Mouse (Mus musculus): ENCODE data around the gene Gm43738. TPM values are rescaled to one million over a fixed set of nuclear protein-coding genes. Genes with fewer than 3 reads are reported as not detected.

Gene Gm43738
- polyA plus RNA-seq, 2 experiments = 0.02 to 0.04 TPM

GRCm38 (mm10) chr3:89132285-89133062, 31.6 kb upstream of the Gm43738 start:
- ATAC-seq (ENCODE audit: insufficient read depth) = peak; percentile 89
- Histone ChIP-seq H3K4me2 (ENCODE audit: low read depth) (peak overlapping the region; percentile 68), H3K36me3 (replicated peaks; ENCODE audit: control insufficient read depth, insufficient read depth, low read depth) (peaks cover 3% of the 10 kb centered on the region), H3K27me3 (ENCODE audit: control insufficient read depth, insufficient read depth, low read length) (no peaks in the 10 kb centered on the region), H3K4me1 (replicated peaks; ENCODE audit: control insufficient read depth in 2 of 2, insufficient read depth in 2 of 2, low read length in 1 of 2) (peaks cover 47 to 58% of the 10 kb centered on the region in 2 experiments), H3K9me3 (ENCODE audit: control insufficient read depth, low read length) (no peaks in the 10 kb centered on the region), H3K9ac (replicated peaks) (peak overlapping the region; percentile 64), H3K4me3 (ENCODE audit: insufficient read depth in 1 of 2, low read depth in 2 of 2, low read length in 2 of 2) (peak overlapping the region; percentile 48 to 57), H3K27ac (peak overlapping the region; percentile 87)
- peak; percentile 89 to 93 (median 89) for DNase-seq (ENCODE audit: low read depth in 3 of 3, low spot score in 3 of 3)
- 4% methylated on average over 30 of the region's 30 CpGs for WGBS (ENCODE audit: insufficient replicate concordance)
- TF ChIP-seq CTCF (IDR thresholded peaks at IDR 0.05; ENCODE audit: low read depth) = peak; percentile 93
- peak; percentile 92 for TF ChIP-seq EP300 (IDR thresholded peaks at IDR 0.05; ENCODE audit: low read depth)

- ATAC-seq (ENCODE audit: insufficient read depth) = no peak
- Histone ChIP-seq H3K27me3 (ENCODE audit: control insufficient read depth, insufficient read depth, low read length) (no peaks in the 10 kb centered on the region), H3K27ac (peak overlapping the region; percentile 87), H3K4me3 (ENCODE audit: insufficient read depth in 1 of 2, low read depth in 2 of 2, low read length in 2 of 2) (peak overlapping the region; percentile 43 to 48), H3K9ac (replicated peaks) (peak overlapping the region; percentile 64), H3K36me3 (replicated peaks; ENCODE audit: control insufficient read depth, insufficient read depth, low read depth) (no peaks in the 10 kb centered on the region), H3K4me2 (ENCODE audit: low read depth) (peak overlapping the region; percentile 68), H3K9me3 (ENCODE audit: control insufficient read depth, low read length) (no peaks in the 10 kb centered on the region), H3K4me1 (replicated peaks; ENCODE audit: control insufficient read depth in 2 of 2, insufficient read depth in 2 of 2, low read length in 1 of 2) (peaks cover 47 to 60% of the 10 kb centered on the region in 2 experiments)
- WGBS (ENCODE audit: insufficient replicate concordance) = 24% methylated on average over 4 of the region's 4 CpGs
- DNase-seq (ENCODE audit: low read depth in 3 of 3, low spot score in 3 of 3) = no peak
- TF ChIP-seq EP300 (IDR thresholded peaks at IDR 0.05; ENCODE audit: low read depth) (no peak), CTCF (IDR thresholded peaks at IDR 0.05; ENCODE audit: low read depth) (no peak)
Measured at GRCm38 (mm10) chr3:89131816-89132215, 30.9 kb upstream of the Gm43738 start.

GRCm38 (mm10) chr3:89129908-89130307, 29.0 kb upstream of the Gm43738 start:
- H3K4me3 ChIP-seq (ENCODE audit: insufficient read depth in 1 of 2, low read depth in 2 of 2, low read length in 2 of 2) = no peak overlapping the region
- peaks cover 42 to 49% of the 10 kb centered on the region in 2 experiments for H3K4me1 ChIP-seq (replicated peaks; ENCODE audit: control insufficient read depth in 2 of 2, insufficient read depth in 2 of 2, low read length in 1 of 2)
- no peak overlapping the region for H3K4me2 ChIP-seq (ENCODE audit: low read depth)
- DNase-seq (ENCODE audit: low read depth in 3 of 3, low spot score in 3 of 3) = no peak
- no peaks in the 10 kb centered on the region for H3K36me3 ChIP-seq (replicated peaks; ENCODE audit: control insufficient read depth, insufficient read depth, low read depth)
- TF ChIP-seq EP300 (IDR thresholded peaks at IDR 0.05; ENCODE audit: low read depth) = no peak
- H3K27me3 ChIP-seq (ENCODE audit: control insufficient read depth, insufficient read depth, low read length) = no peaks in the 10 kb centered on the region
- 73% methylated on average over 3 of the region's 3 CpGs for WGBS (ENCODE audit: insufficient replicate concordance)
- H3K9me3 ChIP-seq (ENCODE audit: control insufficient read depth, low read length) = no peaks in the 10 kb centered on the region
- no peak overlapping the region for H3K27ac ChIP-seq
- no peak overlapping the region for H3K9ac ChIP-seq (replicated peaks)
- ATAC-seq (ENCODE audit: insufficient read depth) = no peak

GRCm38 (mm10) chr3:89125981-89126380, 25.1 kb upstream of the Gm43738 start:
- 79% methylated on average over 3 of the region's 3 CpGs for WGBS (ENCODE audit: insufficient replicate concordance)
- Histone ChIP-seq H3K27ac (no peak overlapping the region), H3K36me3 (replicated peaks; ENCODE audit: control insufficient read depth, insufficient read depth, low read depth) (no peaks in the 10 kb centered on the region), H3K27me3 (ENCODE audit: control insufficient read depth, insufficient read depth, low read length) (no peaks in the 10 kb centered on the region), H3K4me1 (replicated peaks; ENCODE audit: control insufficient read depth in 2 of 2, insufficient read depth in 2 of 2, low read length in 1 of 2) (peaks cover 15 to 31% of the 10 kb centered on the region in 2 experiments), H3K4me3 (ENCODE audit: insufficient read depth in 1 of 2, low read depth in 2 of 2, low read length in 2 of 2) (no peak overlapping the region), H3K9ac (replicated peaks) (no peak overlapping the region), H3K9me3 (ENCODE audit: control insufficient read depth, low read length) (no peaks in the 10 kb centered on the region), H3K4me2 (ENCODE audit: low read depth) (no peak overlapping the region)
- no peak for TF ChIP-seq EP300 (IDR thresholded peaks at IDR 0.05; ENCODE audit: low read depth)
- TF ChIP-seq CTCF (IDR thresholded peaks at IDR 0.05; ENCODE audit: low read depth) = no peak
- no peak for ATAC-seq (ENCODE audit: insufficient read depth)
- no peak for DNase-seq (ENCODE audit: low read depth in 3 of 3, low spot score in 3 of 3)

- no peak for DNase-seq (ENCODE audit: low read depth in 3 of 3, low spot score in 3 of 3)
Measured at GRCm38 (mm10) chr3:89124241-89124640, 23.3 kb upstream of the Gm43738 start.

More at GRCm38 (mm10) chr3:89124241-89124640, 23.3 kb upstream of the Gm43738 start:
- H3K27me3 ChIP-seq (ENCODE audit: control insufficient read depth, insufficient read depth, low read length) = no peaks in the 10 kb centered on the region
- no peaks in the 10 kb centered on the region for H3K36me3 ChIP-seq (replicated peaks; ENCODE audit: control insufficient read depth, insufficient read depth, low read depth)
- H3K9me3 ChIP-seq (ENCODE audit: control insufficient read depth, low read length) = no peaks in the 10 kb centered on the region
- TF ChIP-seq EP300 (IDR thresholded peaks at IDR 0.05; ENCODE audit: low read depth) (no peak), CTCF (IDR thresholded peaks at IDR 0.05; ENCODE audit: low read depth) (no peak)
- WGBS (ENCODE audit: insufficient replicate concordance) = 58% methylated on average over 3 of the region's 3 CpGs
- no peak overlapping the region; the same call in 1 of the 2 replicates for H3K9ac ChIP-seq (replicated peaks)
- H3K4me3 ChIP-seq (ENCODE audit: insufficient read depth in 1 of 2, low read depth in 2 of 2, low read length in 2 of 2) = no peak overlapping the region
- peaks cover 14 to 31% of the 10 kb centered on the region in 2 experiments for H3K4me1 ChIP-seq (replicated peaks; ENCODE audit: control insufficient read depth in 2 of 2, insufficient read depth in 2 of 2, low read length in 1 of 2)
- ATAC-seq (ENCODE audit: insufficient read depth) = no peak
- no peak overlapping the region for H3K4me2 ChIP-seq (ENCODE audit: low read depth)
- H3K27ac ChIP-seq = no peak overlapping the region
